Mouse (Mus musculus): ENCODE measurements around the gene Ola1.

- TF ChIP-seq GATA1 (IDR thresholded peaks at IDR 0.05; ENCODE audit: borderline replicate concordance, low read length), result no peak
- no peak for TF ChIP-seq CTCF (IDR thresholded peaks at IDR 0.05; ENCODE audit: low read depth, low read length)
- TF ChIP-seq POLR2AphosphoS5 (IDR thresholded peaks at IDR 0.05; ENCODE audit: insufficient replicate concordance, low read depth, low read length), result no peak
- no peak for TF ChIP-seq TAL1 (conservative IDR thresholded peaks at IDR 0.05; ENCODE audit: low read depth, low read length)
Measured at GRCm38 (mm10) chr2:73267818-73268217, 49.1 kb upstream of the Ola1 start.
